Mouse (Mus musculus) small intestine, adult 2 months (tissue): ENCODE measurements around the gene Slc28a3.

ENCODE experiments used
- CTCF ChIP-seq: fragments of 200-500 bp; IDR thresholded peaks from 2 replicates; pipeline ENCODE4 v1.5.1; 2012; ENCODE audit warnings: low read depth, mild to moderate bottlenecking, control low read depth, inconsistent platforms, low read length, moderate library complexity, mixed read lengths; ENCODE audit not compliant: insufficient replicate concordance, insufficient read length; ENCODE audit errors: extremely low read depth
- POLR2A ChIP-seq: fragments of 200-500 bp; IDR thresholded peaks from 2 replicates; pipeline ENCODE4 v1.6.1; 2012; ENCODE audit warnings: low read depth, mild to moderate bottlenecking, control low read depth, inconsistent platforms, low read length, moderate library complexity

DNA sequence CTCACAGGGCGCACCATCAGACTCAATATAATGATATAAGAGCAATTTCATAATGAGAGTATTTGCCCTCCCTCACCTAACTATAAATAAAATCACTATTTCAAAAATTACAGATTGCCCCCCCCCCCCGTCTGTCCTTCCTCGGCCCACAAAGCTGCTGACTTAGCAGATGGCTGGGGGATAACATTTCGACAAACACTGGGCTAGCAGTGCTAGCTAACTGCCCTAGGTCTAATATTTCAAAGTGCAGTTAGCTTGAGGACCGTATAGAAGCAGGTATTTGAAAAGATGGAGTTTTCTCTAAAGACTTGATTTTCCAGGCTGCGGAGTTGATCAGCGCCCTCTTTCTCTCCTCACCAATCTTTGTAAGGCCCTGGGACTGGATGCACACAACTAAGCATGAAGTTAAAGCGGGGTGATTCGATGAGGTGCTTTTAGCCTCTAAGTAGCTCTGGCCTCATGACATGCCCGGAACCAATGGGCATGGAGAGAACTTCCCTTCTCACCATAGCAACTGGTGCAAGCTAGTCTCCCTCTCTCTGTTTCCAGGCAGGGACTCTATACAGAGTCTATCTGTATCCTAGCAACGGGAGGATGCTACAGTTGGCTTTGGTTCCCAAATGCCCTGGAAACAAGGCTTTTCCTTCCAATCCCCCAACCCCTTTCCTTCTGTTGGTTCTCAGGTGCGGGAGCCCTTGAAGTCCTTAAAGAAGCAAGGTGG is 66.8 kb downstream of the Slc28a3 start:
- TF ChIP-seq CTCF (no peak), POLR2A (no peak)
